Mouse (Mus musculus) embryonic facial prominence, embryonic 14.5 days (tissue): ENCODE results near the gene Noa1. TPM values are rescaled to one million over a fixed set of nuclear protein-coding genes. Genes with fewer than 3 reads are reported as not detected.

Experiments
- ATAC-seq: fragments of 200-750 bp; cut with Nextera tagmentation; 2 replicates; pipeline ENCODE4 v1.8.0; 2017; ENCODE audit warnings: low read depth, moderate number of reproducible peaks, moderate TSS enrichment
- DNase-seq: peaks from one replicate; pipeline ENCODE4 v3.0.0-alpha.2; 2015; ENCODE audit warnings: low spot score
- H3K27ac ChIP-seq: fragments of 300-500 bp; sonication (generic); replicated peaks from 2 replicates; pipeline ENCODE4 v1.5.1; 2014; ENCODE audit warnings: low read depth, mild to moderate bottlenecking, low read length, moderate library complexity
- H3K27me3 ChIP-seq: fragments of 300-500 bp; sonication (generic); replicated peaks from 2 replicates; pipeline ENCODE4 v1.6.1; 2014; ENCODE audit warnings: low read length; ENCODE audit not compliant: control insufficient read depth, insufficient read depth
- H3K36me3 ChIP-seq: fragments of 300-500 bp; sonication (generic); 2 replicates; pipeline ENCODE4 v1.6.1; 2014; ENCODE audit warnings: low read length, mixed read lengths; ENCODE audit not compliant: control insufficient read depth, insufficient read depth
- H3K4me1 ChIP-seq: fragments of 300-500 bp; sonication (generic); 2 replicates; pipeline ENCODE4 v1.6.1; 2014; ENCODE audit warnings: antibody characterized with exemption, low read length; ENCODE audit not compliant: control insufficient read depth, insufficient read depth
- H3K4me2 ChIP-seq: fragments of 300-500 bp; sonication (generic); 2 replicates; pipeline ENCODE4 v1.6.1; 2014; ENCODE audit warnings: low read depth, mild to moderate bottlenecking, low read length, moderate library complexity, mixed read lengths
- H3K4me3 ChIP-seq: fragments of 300-500 bp; sonication (generic); 2 replicates; pipeline ENCODE4 v1.5.1; 2014; ENCODE audit warnings: low read depth, mild to moderate bottlenecking, low read length
- H3K9ac ChIP-seq: fragments of 300-500 bp; sonication (generic); 2 replicates; pipeline ENCODE4 v1.6.1; 2014; ENCODE audit warnings: low read depth, mild to moderate bottlenecking, low read length, moderate library complexity, mixed read lengths
- H3K9me3 ChIP-seq: fragments of 300-500 bp; sonication (generic); 2 replicates; pipeline ENCODE4 v1.6.1; 2016; ENCODE audit warnings: low read length; ENCODE audit not compliant: control insufficient read depth
- WGBS: fragments of 180-500 bp; shearing (Covaris S2); extraction: QIAGEN DNeasy Blood & Tissue Kit; methylation state at CpG from one replicate; pipeline ENCODE4 v1.1.7; 2014; 5-methylcytosine and 5-hydroxymethylcytosine counted together
- polyA plus RNA-seq: library from polyadenylated mRNA; unstranded; fragments of >200 nt; fragmentation: Nextera tagmentation; extraction: Ambion mirVana; gene quantifications from 2 replicates; pipeline ENCODE4 v1.2.1, GENCODE M21; 2014

Noa1 gene
- 25.6 and 25.7 TPM in 2 replicates for polyA plus RNA-seq

DNA sequence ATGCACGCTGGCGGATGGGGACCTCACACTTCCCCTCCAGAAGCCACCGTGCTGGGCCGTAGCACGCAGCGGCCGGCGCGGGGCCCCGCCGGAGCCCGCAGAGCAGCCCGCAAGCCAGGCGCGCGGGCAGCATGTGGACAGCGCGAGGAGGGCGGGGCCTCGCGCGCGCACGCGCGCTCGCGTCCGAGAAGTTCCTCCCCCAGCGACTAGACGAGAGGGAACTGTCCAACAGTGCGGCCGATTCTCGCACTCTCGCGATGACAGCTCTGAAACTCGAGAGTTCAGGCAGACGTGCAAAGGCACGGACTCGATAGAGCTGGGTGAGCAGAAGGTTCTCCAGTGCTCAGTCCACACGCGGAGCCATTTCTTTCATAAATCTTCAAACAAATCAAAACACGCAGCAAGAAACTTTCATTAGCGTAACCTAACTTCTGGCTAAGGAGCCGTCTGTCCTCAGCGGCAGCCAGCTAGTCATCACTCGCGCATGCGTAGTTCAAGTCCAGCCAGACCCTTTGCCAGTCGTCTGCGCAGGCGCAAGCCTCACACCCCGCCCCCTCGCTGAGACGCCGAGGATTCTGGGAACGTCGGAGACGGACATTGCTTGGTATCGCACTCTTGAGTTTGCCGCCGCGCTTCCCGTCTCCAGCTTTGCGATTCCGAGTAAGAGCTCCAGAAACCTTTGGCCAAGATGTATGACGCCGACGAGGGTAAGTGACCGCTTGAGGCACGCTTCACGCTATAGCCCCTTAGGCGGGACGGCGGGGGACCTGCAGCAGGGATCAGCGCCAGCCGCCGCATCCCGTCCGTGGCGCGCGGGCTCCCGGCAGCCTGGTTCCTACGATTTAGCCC is at the start of gene Noa1, which contains the start of gene Polr2b:
Gene Noa1, minus strand, starts transcription at position 161 of the 849 bp plus-strand sequence.
Gene Polr2b, plus strand, starts transcription at position 224 of the 849 bp plus-strand sequence.
- DNase-seq (peak; percentile 99), ATAC-seq (peak; percentile 97)
- Histone ChIP-seq H3K4me3 (peak within 1 kb of the TSS; percentile 86), H3K4me2 (peak within 1 kb of the TSS; percentile 99), H3K27ac (peak within 1 kb of the TSS; percentile 88), H3K9me3 (no peaks in the 10 kb centered on the region), H3K9ac (peak within 1 kb of the TSS; percentile 89), H3K4me1 (peaks cover 18% of the 10 kb centered on the region), H3K27me3 (no peaks in the 10 kb centered on the region), H3K36me3 (peaks cover 38% of the 10 kb centered on the region)
- under 1% methylated on average over 69 of the region's 85 CpGs for WGBS

DNA sequence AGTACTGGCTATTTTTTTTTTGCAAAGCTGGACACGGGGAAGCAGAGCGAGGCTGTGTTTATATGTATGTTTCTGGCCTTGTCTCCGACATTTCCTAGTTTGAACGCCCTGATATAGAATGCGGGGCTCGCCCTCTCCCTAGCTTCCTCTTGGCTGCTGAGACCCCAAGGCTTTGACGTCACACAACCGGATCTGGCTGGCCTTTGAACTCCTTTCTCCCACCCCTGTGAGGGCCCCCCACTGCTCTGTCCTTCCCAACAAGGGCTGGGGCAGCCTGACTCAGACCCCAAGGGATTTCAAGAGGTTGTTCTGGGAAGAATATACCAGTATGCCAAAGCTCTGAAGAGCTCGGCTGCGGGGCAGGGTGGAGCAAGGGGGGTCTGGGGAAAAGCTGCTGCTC is 48.5 kb upstream of the Noa1 start:
- DNase-seq (peak; percentile 82), ATAC-seq (peak; percentile 42)
- Histone ChIP-seq H3K36me3 (no peaks in the 10 kb centered on the region), H3K27ac (peak overlapping the region; percentile 59; the same call in 1 of the 2 replicates), H3K4me3 (peak overlapping the region; percentile 36), H3K4me1 (peaks cover 26% of the 10 kb centered on the region), H3K9me3 (no peaks in the 10 kb centered on the region), H3K4me2 (peak overlapping the region; percentile 55), H3K27me3 (no peaks in the 10 kb centered on the region), H3K9ac (peak overlapping the region; percentile 39)
- 2% methylated on average over 10 of the region's 10 CpGs for WGBS

DNA sequence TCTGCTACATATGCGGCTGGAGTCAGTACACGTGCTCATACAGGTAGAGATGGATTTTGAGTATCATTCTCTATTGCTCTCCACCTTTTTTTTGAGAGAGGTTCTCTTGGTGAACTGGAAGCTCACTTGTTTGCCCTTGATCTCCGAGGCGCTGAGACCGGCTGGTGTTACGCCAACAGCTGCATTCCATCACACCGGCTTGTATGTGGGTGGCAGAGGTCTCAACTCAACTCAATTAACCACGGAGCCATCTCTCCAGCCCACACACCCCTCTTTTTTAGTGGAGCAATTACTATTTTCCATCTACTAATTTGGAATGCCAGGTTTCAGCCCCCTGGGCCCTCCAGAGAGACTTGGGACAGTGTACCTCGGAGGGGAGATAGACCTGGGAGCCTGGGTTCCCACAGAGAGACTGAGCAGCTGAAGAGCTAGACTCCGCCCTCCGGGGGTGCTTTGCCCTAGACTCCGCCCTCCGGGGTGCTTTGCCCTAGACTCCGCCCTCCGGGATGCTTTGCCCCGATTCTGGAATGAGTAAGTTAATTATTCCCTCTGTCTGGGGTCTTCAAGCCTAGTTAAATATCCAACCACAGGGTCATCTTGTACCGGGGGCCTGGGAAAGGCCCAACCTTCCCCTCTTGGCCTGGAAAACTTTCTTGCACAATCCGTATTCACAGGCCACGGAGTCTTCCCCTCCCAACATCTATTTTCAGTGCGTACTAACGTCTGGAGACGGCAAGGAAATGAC is 47.7 kb upstream of the Noa1 start:
- Histone ChIP-seq H3K27ac (peak overlapping the region; percentile 59; the same call in 1 of the 2 replicates), H3K4me1 (peaks cover 26% of the 10 kb centered on the region), H3K9me3 (no peaks in the 10 kb centered on the region), H3K27me3 (no peaks in the 10 kb centered on the region), H3K4me3 (peak overlapping the region; percentile 36), H3K36me3 (no peaks in the 10 kb centered on the region), H3K4me2 (peak overlapping the region; percentile 55), H3K9ac (peak overlapping the region; percentile 39)
- peak; percentile 76 for ATAC-seq
- WGBS, result 19% methylated on average over 22 of the region's 22 CpGs
- DNase-seq, result peak; percentile 79

- DNase-seq (peak; percentile 62), ATAC-seq (no peak)
- H3K27ac ChIP-seq, result peak overlapping the region; percentile 61
- H3K9ac ChIP-seq, result 0 out of 2 replicates have a peak overlapping the region, but pooled peaks have one; percentile 10
- 46% methylated on average over 17 of the region's 19 CpGs for WGBS
- peak overlapping the region; percentile 2; the same call in 1 of the 2 replicates for H3K4me2 ChIP-seq
- 0 out of 2 replicates have a peak, but pooled peaks cover 8% of the 10 kb centered on the region for H3K36me3 ChIP-seq
- no peaks in the 10 kb centered on the region for H3K9me3 ChIP-seq
- H3K4me3 ChIP-seq, result no peak overlapping the region
- no peaks in the 10 kb centered on the region for H3K27me3 ChIP-seq
- H3K4me1 ChIP-seq, result peaks cover 26% of the 10 kb centered on the region
Measured at GRCm38 (mm10) chr5:77355307-77356265, 45.7 kb upstream of the Noa1 start.

DNA sequence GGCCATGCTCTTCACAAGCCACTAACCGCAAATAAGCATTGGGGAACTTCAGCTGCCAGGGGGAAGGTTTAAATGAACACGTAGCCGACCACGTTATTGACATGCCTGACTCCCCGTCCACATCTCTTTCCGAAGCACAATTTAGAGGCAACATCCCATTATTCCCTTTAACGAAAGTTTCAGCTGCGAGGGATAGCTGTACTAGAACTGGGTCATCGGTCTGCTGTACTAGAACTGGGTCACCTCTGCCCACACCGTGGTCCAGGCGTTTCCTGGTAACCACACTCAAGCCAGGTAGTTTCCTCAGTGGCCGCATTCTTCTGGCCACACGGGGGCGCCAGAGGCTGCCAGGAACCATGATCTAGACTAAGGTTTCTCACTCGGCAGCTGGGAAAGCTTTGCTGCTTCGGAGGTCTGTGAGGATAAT is 44.5 kb upstream of the Noa1 start:
- Histone ChIP-seq H3K27me3 (no peaks in the 10 kb centered on the region), H3K4me3 (peak overlapping the region; percentile 17), H3K9me3 (no peaks in the 10 kb centered on the region), H3K36me3 (peaks cover 19% of the 10 kb centered on the region), H3K27ac (no peak overlapping the region), H3K4me2 (peak overlapping the region; percentile 41), H3K4me1 (peaks cover 26% of the 10 kb centered on the region), H3K9ac (0 out of 2 replicates have a peak overlapping the region, but pooled peaks have one; percentile 10)
- 9% methylated on average over 16 of the region's 16 CpGs for WGBS
- peak; percentile 67 for ATAC-seq
- DNase-seq, result peak; percentile 92

DNA sequence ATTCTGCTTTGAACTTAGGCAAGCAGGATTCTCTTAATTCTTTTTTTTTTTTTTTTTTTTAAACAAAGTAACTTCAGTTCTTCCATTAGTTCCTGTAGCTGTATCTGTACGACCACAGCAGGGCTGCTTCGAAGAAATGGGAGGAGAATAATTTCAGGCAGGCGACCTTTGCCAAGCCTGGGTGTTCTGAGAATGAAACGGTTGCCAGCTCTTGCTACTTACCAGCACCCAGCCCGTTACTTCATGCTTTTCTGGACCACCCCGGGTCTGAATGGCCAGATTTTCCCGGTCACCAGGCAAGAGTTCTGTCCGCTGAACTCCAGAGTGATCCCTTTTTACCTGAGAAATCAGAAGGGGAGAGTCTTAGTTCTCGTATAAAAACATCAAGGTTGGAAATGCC is 41.8 kb upstream of the Noa1 start:
- WGBS, result 66% methylated on average over 9 of the region's 9 CpGs
- Histone ChIP-seq H3K9ac (no peak overlapping the region), H3K4me1 (peaks cover 13% of the 10 kb centered on the region; the same call in 1 of the 2 replicates), H3K4me2 (no peak overlapping the region), H3K27ac (no peak overlapping the region), H3K27me3 (no peaks in the 10 kb centered on the region), H3K4me3 (no peak overlapping the region), H3K9me3 (no peaks in the 10 kb centered on the region), H3K36me3 (peaks cover 46% of the 10 kb centered on the region)
- ATAC-seq (no peak), DNase-seq (no peak)

DNA sequence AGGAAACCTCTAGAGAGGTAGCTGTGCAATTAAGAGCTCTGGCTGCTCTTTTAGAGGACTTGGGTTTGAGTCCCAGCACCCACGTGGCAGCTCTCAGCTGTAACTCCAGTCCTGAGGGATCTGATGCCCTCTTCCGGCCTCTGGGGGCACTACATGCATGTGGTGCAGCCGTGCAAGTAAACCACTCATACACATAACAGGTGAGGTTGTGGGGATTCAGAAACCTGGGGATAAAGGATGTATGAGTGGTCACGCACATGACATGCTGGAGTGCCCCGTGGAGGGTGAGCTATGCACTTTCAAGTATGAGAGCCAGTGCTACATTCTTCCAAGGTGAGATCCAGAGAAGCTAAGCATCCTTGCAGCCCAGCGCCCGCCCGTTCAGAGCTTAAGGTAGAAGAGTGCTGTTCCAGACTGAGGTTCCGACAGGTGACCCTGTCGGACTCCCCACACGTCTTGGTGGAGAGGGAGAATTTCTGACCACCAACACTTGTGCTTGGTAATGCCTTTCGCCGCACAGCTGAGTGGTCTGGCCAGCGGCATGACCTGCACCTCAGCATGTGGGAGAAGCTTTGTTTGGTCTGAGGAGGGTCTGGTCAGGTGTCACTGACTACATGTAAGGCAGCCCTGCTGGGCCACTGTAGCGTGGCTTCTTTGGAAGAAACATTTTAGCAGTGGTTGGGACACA is 40.2 kb upstream of the Noa1 start:
- Histone ChIP-seq H3K27ac (no peak overlapping the region), H3K36me3 (peaks cover 60% of the 10 kb centered on the region), H3K27me3 (no peaks in the 10 kb centered on the region), H3K9me3 (no peaks in the 10 kb centered on the region), H3K4me1 (0 out of 2 replicates have a peak, but pooled peaks cover 5% of the 10 kb centered on the region), H3K4me2 (no peak overlapping the region), H3K4me3 (no peak overlapping the region), H3K9ac (no peak overlapping the region)
- no peak for ATAC-seq
- 90% methylated on average over 15 of the region's 15 CpGs for WGBS
- DNase-seq, result no peak
